Mouse (Mus musculus): ENCODE measurements around the gene Gm12117.

DNA sequence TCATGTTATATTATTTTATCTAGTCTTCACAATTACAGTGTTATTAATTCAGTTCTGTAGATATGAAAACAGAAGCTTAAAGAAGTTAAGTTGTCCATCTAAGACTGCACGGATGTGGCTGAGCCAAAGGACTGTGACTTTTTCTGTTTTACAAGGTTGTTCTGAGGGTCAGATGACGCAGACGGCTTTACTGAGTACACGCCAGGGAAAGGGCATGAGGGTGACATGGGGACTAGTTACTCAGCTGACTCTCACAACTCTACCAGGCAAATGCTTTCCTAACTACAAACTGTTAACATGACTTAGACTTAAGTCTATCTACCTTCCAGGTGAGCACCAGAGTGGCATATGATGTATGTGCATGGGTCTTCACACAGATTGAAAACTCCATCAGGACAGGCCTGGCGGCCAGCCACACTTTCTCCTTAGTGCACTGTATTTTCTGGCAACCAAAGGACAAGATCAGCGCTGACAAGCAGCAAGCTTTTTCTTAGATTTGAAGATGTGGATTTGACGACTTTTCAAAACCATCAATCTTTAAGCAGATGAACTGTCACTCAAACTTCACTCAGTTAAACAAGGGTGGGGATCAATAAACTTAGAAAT lies 42.6 kb upstream of the Gm12117 start:
- TF ChIP-seq CTCF (IDR thresholded peaks at IDR 0.05; ENCODE audit: borderline replicate concordance, extremely low read depth, insufficient read depth, insufficient read length), result no peak
- no peak for TF ChIP-seq POLR2A (IDR thresholded peaks at IDR 0.05; ENCODE audit: borderline replicate concordance, extremely low read depth, insufficient read depth, insufficient read length, poor library complexity, severe bottlenecking)
